Mouse (Mus musculus): ENCODE data around the gene Smurf2.

DNA sequence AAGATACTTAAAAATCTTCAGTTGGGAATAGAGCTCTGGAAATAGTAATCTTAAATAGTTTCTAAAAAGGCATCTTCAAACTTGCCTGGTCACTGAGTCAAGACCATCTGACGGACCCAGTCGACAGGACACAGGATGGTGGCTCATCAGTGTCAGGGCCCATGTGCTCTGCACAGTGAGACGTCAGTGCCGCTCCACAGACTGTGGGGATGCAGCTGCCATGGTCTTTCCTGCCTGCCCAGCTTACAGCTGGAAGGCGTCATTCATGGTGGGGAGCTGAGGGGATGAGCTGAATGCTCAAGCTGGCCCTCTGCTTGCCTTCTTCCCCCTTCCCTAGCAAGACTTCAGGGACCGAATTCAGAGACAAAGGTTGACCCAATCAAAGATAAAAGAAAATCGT is 104.2 kb downstream of the Smurf2 start:
- TF ChIP-seq CTCF (IDR thresholded peaks at IDR 0.05), result no peak
- no peak for TF ChIP-seq EP300 (IDR thresholded peaks at IDR 0.05)

Measured in lung, postnatal 0 days (tissue).